Mouse (Mus musculus) kidney, adult 2 months (tissue): ENCODE results near the gene Ifna13. TPM values are rescaled to one million over a fixed set of nuclear protein-coding genes. Genes with fewer than 3 reads are reported as not detected.

Experiments
- DNase-seq: peaks from one replicate; pipeline ENCODE4 v3.0.0; 2021
- H3K27ac ChIP-seq: fragments of 200-500 bp; 2 replicates; pipeline ENCODE4 v1.5.1; 2012; ENCODE audit warnings: low read depth, low read length, control low read depth, inconsistent platforms; ENCODE audit not compliant: insufficient read depth
- H3K27me3 ChIP-seq: fragments of 200-500 bp; replicated peaks from 2 replicates; pipeline ENCODE4 v1.6.1; 2012; ENCODE audit warnings: mild to moderate bottlenecking, moderate library complexity, low read length, inconsistent platforms; ENCODE audit not compliant: control insufficient read depth, insufficient read depth
- H3K36me3 ChIP-seq: fragments of 200-500 bp; 2 replicates; pipeline ENCODE4 v1.6.1; 2012; ENCODE audit warnings: mild to moderate bottlenecking, moderate library complexity, low read length, inconsistent platforms; ENCODE audit not compliant: control insufficient read depth, insufficient read depth
- H3K4me1 ChIP-seq: fragments of 200-500 bp; 2 replicates; pipeline ENCODE4 v1.6.1; 2011; ENCODE audit warnings: low read length; ENCODE audit not compliant: control insufficient read depth, insufficient read depth
- H3K4me3 ChIP-seq: fragments of 200-500 bp; 2 replicates; pipeline ENCODE4 v1.5.1; 2011; ENCODE audit warnings: mild to moderate bottlenecking, low read depth, low read length, control low read depth; ENCODE audit not compliant: insufficient read depth
- CTCF ChIP-seq: fragments of 200-500 bp; conservative IDR thresholded peaks from 2 replicates; pipeline ENCODE4 v1.5.1; 2011; ENCODE audit warnings: low read depth, mild to moderate bottlenecking, control low read depth, low read length, moderate library complexity, mixed read lengths; ENCODE audit not compliant: insufficient read depth, insufficient read length
- POLR2A ChIP-seq: fragments of 200-500 bp; IDR thresholded peaks from one replicate; pipeline ENCODE4 v1.6.1; 2011; ENCODE audit warnings: low read depth, low read length, control low read depth
- WGBS: fragments of 180-500 bp; shearing (Covaris S2); methylation state at CpG from one replicate; pipeline ENCODE4 v1.1.7; 2018; 5-methylcytosine and 5-hydroxymethylcytosine counted together
- polyA plus RNA-seq: library from polyadenylated mRNA; depleted of rRNA; stranded (reverse); fragments of >200 nt; gene quantifications from 2 replicates; pipeline ENCODE4 v1.2.3, GENCODE M21; 2012; rRNA removed

Ifna13 gene
- not detected in 2 replicates for polyA plus RNA-seq

DNA sequence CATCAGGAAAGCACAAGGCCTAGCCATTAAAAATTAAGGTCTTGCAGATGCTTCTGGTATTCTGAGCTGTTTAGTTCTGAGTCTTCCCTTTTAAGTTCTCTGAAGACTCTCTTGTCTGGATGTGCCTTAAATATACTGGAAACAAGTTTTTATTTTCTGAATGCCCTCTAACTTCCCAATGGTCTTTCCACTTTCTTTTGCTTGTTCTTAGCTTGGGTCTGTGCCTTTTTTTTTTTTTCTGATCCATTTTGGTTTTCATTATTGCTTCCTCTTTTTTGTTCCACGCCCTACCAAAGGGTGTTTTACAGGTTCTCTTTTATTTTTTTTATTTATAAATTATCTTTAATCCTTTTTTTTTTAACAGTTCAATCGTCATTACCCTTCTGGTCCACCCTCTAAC lies at the start of gene Ifna13:
TSS of gene Ifna13 (minus strand) at position 101 of the 400 bp plus-strand sequence.
- no peak for TF ChIP-seq CTCF
- TF ChIP-seq POLR2A: no peak
- no peak within 1 kb of the TSS for H3K27ac ChIP-seq
- H3K27me3 ChIP-seq: no peaks in the 10 kb centered on the region
- WGBS: 50% methylated on average over 2 of the region's 2 CpGs
- H3K4me1 ChIP-seq: no peaks in the 10 kb centered on the region
- DNase-seq: no peak
- H3K4me3 ChIP-seq: no peak within 1 kb of the TSS
- H3K36me3 ChIP-seq: no peaks in the 10 kb centered on the region

GRCm38 (mm10) chr4:88693392-88693791 lies 49.1 kb upstream of the Ifna13 start:
- Histone ChIP-seq H3K4me3 (no peak overlapping the region), H3K4me1 (peaks cover 8% of the 10 kb centered on the region; the same call in 1 of the 2 replicates), H3K27me3 (no peaks in the 10 kb centered on the region), H3K27ac (no peak overlapping the region), H3K36me3 (no peaks in the 10 kb centered on the region)
- TF ChIP-seq CTCF: no peak
- TF ChIP-seq POLR2A: no peak
- WGBS: 80% methylated on average over 2 of the region's 2 CpGs
- DNase-seq: no peak

GRCm38 (mm10) chr4:88692537-88692936 lies 48.3 kb upstream of the Ifna13 start:
- Histone ChIP-seq H3K27ac (no peak overlapping the region), H3K27me3 (no peaks in the 10 kb centered on the region), H3K36me3 (no peaks in the 10 kb centered on the region), H3K4me3 (no peak overlapping the region), H3K4me1 (peaks cover 5% of the 10 kb centered on the region; the same call in 1 of the 2 replicates)
- no peak for DNase-seq
- WGBS: 62% methylated on average over 1 of the region's 1 CpGs
- TF ChIP-seq CTCF: no peak
- no peak for TF ChIP-seq POLR2A

DNA sequence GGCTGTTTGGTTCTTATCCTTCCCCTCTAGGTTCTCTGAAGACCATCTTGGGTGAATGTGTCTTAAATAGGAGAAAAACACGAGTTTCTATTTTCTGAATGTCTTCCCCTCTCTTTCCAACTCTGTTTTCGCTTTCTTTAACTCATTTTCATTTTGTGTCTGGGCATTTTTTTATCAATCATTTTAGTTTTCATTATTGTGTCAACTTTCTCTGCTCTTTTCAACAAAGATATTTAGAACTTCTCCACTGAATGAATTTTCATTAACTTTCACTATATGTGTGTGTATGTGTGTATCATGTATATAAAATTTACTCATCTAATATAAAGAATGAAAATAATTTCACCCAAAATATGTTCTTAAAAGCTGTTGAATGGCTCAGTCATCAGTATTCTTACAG lies 47.0 kb upstream of the Ifna13 start, which contains the start of gene Ifnab:
TSS of gene Ifnab (minus strand) at position 101 of the 400 bp plus-strand sequence.
- DNase-seq: no peak
- Histone ChIP-seq H3K36me3 (no peaks in the 10 kb centered on the region), H3K27me3 (no peaks in the 10 kb centered on the region), H3K4me1 (no peaks in the 10 kb centered on the region), H3K27ac (no peak within 1 kb of the TSS), H3K4me3 (no peak within 1 kb of the TSS)
- WGBS: 66% methylated on average over 2 of the region's 2 CpGs
- TF ChIP-seq CTCF: no peak
- TF ChIP-seq POLR2A: no peak

GRCm38 (mm10) chr4:88683812-88684211 lies 39.6 kb upstream of the Ifna13 start, which contains the start of gene Ifna2:
Gene Ifna2 (minus strand): TSS chr4:88683912.
- H3K36me3 ChIP-seq: no peaks in the 10 kb centered on the region
- TF ChIP-seq POLR2A (no peak), CTCF (no peak)
- H3K27ac ChIP-seq: no peak within 1 kb of the TSS
- 91% methylated on average over 1 of the region's 1 CpGs for WGBS
- no peak for DNase-seq
- H3K27me3 ChIP-seq: no peaks in the 10 kb centered on the region
- no peaks in the 10 kb centered on the region for H3K4me1 ChIP-seq
- no peak within 1 kb of the TSS for H3K4me3 ChIP-seq

DNA sequence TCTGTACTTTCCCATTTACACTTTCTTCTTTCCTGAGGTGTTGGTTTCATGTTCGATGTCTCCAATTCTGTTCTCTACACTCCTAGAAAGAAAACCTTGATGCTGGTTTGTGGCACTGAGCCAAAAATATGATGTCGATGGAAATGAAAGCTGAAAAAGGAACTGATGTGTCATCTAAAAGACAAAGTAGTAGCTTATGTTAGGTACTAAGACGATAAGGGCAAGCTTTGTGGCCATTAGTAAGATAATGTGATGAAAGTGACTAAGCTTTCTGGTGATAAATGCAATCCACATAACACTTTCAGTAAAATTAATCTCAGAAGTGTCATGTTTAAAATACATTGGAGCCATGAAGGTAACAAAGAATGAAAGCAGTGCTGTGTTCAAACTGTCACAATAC lies 37.1 kb upstream of the Ifna13 start:
- Histone ChIP-seq H3K4me1 (no peaks in the 10 kb centered on the region), H3K27ac (no peak overlapping the region), H3K36me3 (no peaks in the 10 kb centered on the region), H3K27me3 (no peaks in the 10 kb centered on the region), H3K4me3 (no peak overlapping the region)
- WGBS: 57% methylated on average over 3 of the region's 3 CpGs
- no peak for DNase-seq
- TF ChIP-seq POLR2A (no peak), CTCF (no peak)

GRCm38 (mm10) chr4:88680362-88680761 lies 36.1 kb upstream of the Ifna13 start:
- 40% methylated on average over 8 of the region's 8 CpGs for WGBS
- Histone ChIP-seq H3K4me3 (no peak overlapping the region), H3K27me3 (no peaks in the 10 kb centered on the region), H3K4me1 (no peaks in the 10 kb centered on the region), H3K27ac (no peak overlapping the region), H3K36me3 (no peaks in the 10 kb centered on the region)
- peak; percentile 25 for DNase-seq
- no peak for TF ChIP-seq POLR2A
- TF ChIP-seq CTCF: no peak
